Mouse (Mus musculus) MEL (cell line): Measurements from ENCODE around the gene Asb7. TPM values are rescaled to one million over a fixed set of nuclear protein-coding genes. Genes with fewer than 3 reads are reported as not detected.

Source experiments
- DNase-seq: peaks from one replicate; pipeline ENCODE4 v3.0.0; 2011; ENCODE audit warnings: low read depth, low spot score
- H3K27ac ChIP-seq: 2 replicates; pipeline ENCODE4 v1.5.1; 2012; ENCODE audit warnings: low read depth, mild to moderate bottlenecking, control low read depth, low read length, moderate library complexity; ENCODE audit not compliant: control insufficient read depth
- H3K27me3 ChIP-seq, 2 experiments: fragments of 150-350 bp in 1 of 2; sonication (generic) in 1 of 2; 2 replicates each; pipeline ENCODE4 v1.6.1; 2012; ENCODE audit warnings: low read length in 2 of 2, mild to moderate bottlenecking in 2 of 2, improper control_type of control experiment in 1 of 2, moderate library complexity in 1 of 2; ENCODE audit not compliant: insufficient read depth in 2 of 2, control insufficient read depth in 1 of 2
- H3K36me3 ChIP-seq, 2 experiments: 2 replicates each; pipeline ENCODE4 v1.6.1; 2012 to 2014; ENCODE audit warnings: low read length in 2 of 2, improper control_type of control experiment in 1 of 2, inconsistent platforms in 1 of 2, mild to moderate bottlenecking in 1 of 2; ENCODE audit not compliant: insufficient read depth in 2 of 2, control insufficient read depth in 1 of 2
- H3K4me1 ChIP-seq, 2 experiments: fragments of 150-350 bp in 1 of 2; sonication (generic) in 1 of 2; 2 replicates each; pipeline ENCODE4 v1.6.1; 2012; ENCODE audit warnings: low read length in 2 of 2, improper control_type of control experiment in 1 of 2, mild to moderate bottlenecking in 1 of 2; ENCODE audit not compliant: insufficient read depth in 2 of 2, control insufficient read depth in 1 of 2
- H3K4me3 ChIP-seq, 2 experiments: fragments of 150-350 bp in 1 of 2; sonication (generic) in 1 of 2; 2 replicates each; pipeline ENCODE4 v1.5.1; 2012; ENCODE audit warnings: low read depth in 2 of 2, low read length in 2 of 2, mild to moderate bottlenecking in 2 of 2, moderate library complexity in 2 of 2, control low read depth in 1 of 2, improper control_type of control experiment in 1 of 2; ENCODE audit not compliant: control insufficient read depth in 1 of 2, insufficient read depth in 1 of 2
- H3K79me2 ChIP-seq: 2 replicates; pipeline ENCODE4 v1.6.1; 2012; ENCODE audit warnings: mild to moderate bottlenecking, low read length, moderate library complexity; ENCODE audit not compliant: control insufficient read depth, poor library complexity, insufficient read depth
- H3K9ac ChIP-seq: 2 replicates; pipeline ENCODE4 v1.6.1; 2012; ENCODE audit warnings: low read depth, mild to moderate bottlenecking, control low read depth, low read length, moderate library complexity; ENCODE audit not compliant: control insufficient read depth, poor library complexity, severe bottlenecking
- H3K9me3 ChIP-seq: fragments of 150-350 bp; sonication (generic); replicated peaks from 2 replicates; pipeline ENCODE4 v1.6.1; 2012; ENCODE audit warnings: mild to moderate bottlenecking, low read length, improper control_type of control experiment, moderate library complexity; ENCODE audit not compliant: insufficient read depth
- BHLHE40 ChIP-seq: IDR thresholded peaks from 2 replicates; pipeline ENCODE4 v1.6.1; 2012; ENCODE audit warnings: low read depth, mild to moderate bottlenecking, inconsistent platforms, low read length, improper control_type of control experiment, borderline replicate concordance
- CHD2 ChIP-seq: IDR thresholded peaks from 2 replicates; pipeline ENCODE4 v1.6.1; 2011; ENCODE audit warnings: low read length, improper control_type of control experiment
- CTCF ChIP-seq, 3 experiments: IDR thresholded peaks in 2 of 3; conservative IDR thresholded peaks in 1 of 3; 2 replicates each; pipeline ENCODE4 v1.5.1; 2011 to 2012; ENCODE audit warnings: low read length in 3 of 3, low read depth in 2 of 3, mild to moderate bottlenecking in 2 of 3, improper control_type of control experiment in 1 of 3, inconsistent platforms in 1 of 3, mixed read lengths in 1 of 3, moderate library complexity in 1 of 3; ENCODE audit not compliant: control insufficient read depth in 1 of 3, insufficient read depth in 1 of 3, poor library complexity in 1 of 3, severe bottlenecking in 1 of 3
- E2F4 ChIP-seq: IDR thresholded peaks from 2 replicates; pipeline ENCODE4 v1.6.1; 2011; ENCODE audit warnings: low read depth, low read length, improper control_type of control experiment, borderline replicate concordance
- ELF1 ChIP-seq: IDR thresholded peaks from 2 replicates; pipeline ENCODE4 v1.6.1; 2014; ENCODE audit warnings: low read depth, mild to moderate bottlenecking, inconsistent platforms, low read length, improper control_type of control experiment, moderate library complexity
- GABPA ChIP-seq: IDR thresholded peaks from 2 replicates; pipeline ENCODE4 v1.6.1; 2012; ENCODE audit warnings: low read depth, mild to moderate bottlenecking, inconsistent platforms, low read length, improper control_type of control experiment, moderate library complexity
- GATA1 ChIP-seq: IDR thresholded peaks from 2 replicates; pipeline ENCODE4 v1.6.1; 2011; ENCODE audit warnings: low read depth, low read length, improper control_type of control experiment
- HCFC1 ChIP-seq: IDR thresholded peaks from 2 replicates; pipeline ENCODE4 v1.6.1; 2012; ENCODE audit warnings: low read depth, mild to moderate bottlenecking, inconsistent platforms, low read length, improper control_type of control experiment, moderate library complexity
- JUND ChIP-seq: IDR thresholded peaks from 2 replicates; pipeline ENCODE4 v1.6.1; 2011; ENCODE audit warnings: low read depth, mild to moderate bottlenecking, improper control_type of control experiment, low read length
- KAT2A ChIP-seq: conservative IDR thresholded peaks from 2 replicates; pipeline ENCODE4 v1.6.1; 2012; ENCODE audit warnings: low read depth, low read length, improper control_type of control experiment, inconsistent platforms
- MAFK ChIP-seq: IDR thresholded peaks from 2 replicates; pipeline ENCODE4 v1.6.1; 2011; ENCODE audit warnings: low read depth, mild to moderate bottlenecking, low read length, improper control_type of control experiment, borderline replicate concordance
- MAX ChIP-seq: IDR thresholded peaks from 2 replicates; pipeline ENCODE4 v1.6.1; 2011; ENCODE audit warnings: low read length, improper control_type of control experiment
- MAZ ChIP-seq: IDR thresholded peaks from 2 replicates; pipeline ENCODE4 v1.6.1; 2012; ENCODE audit warnings: low read depth, mild to moderate bottlenecking, inconsistent platforms, low read length, improper control_type of control experiment
- MEF2A ChIP-seq: IDR thresholded peaks from 2 replicates; pipeline ENCODE4 v1.6.1; 2014; ENCODE audit warnings: low read depth, mild to moderate bottlenecking, inconsistent platforms, low read length, improper control_type of control experiment; ENCODE audit not compliant: poor library complexity, insufficient replicate concordance, severe bottlenecking; ENCODE audit errors: extremely low read depth
- MYB ChIP-seq: IDR thresholded peaks from 2 replicates; pipeline ENCODE4 v1.6.1; 2011; ENCODE audit warnings: mild to moderate bottlenecking, low read depth, low read length, improper control_type of control experiment
- MYC ChIP-seq: IDR thresholded peaks from 2 replicates; pipeline ENCODE4 v1.6.1; 2011; ENCODE audit warnings: low read depth, mild to moderate bottlenecking, low read length, improper control_type of control experiment, moderate library complexity
- NELFE ChIP-seq: IDR thresholded peaks from 2 replicates; pipeline ENCODE4 v1.6.1; 2011; ENCODE audit warnings: low read depth, low read length, improper control_type of control experiment
- POLR2A ChIP-seq, 2 experiments: IDR thresholded peaks; 2 replicates each; pipeline ENCODE4 v1.6.1; 2011 to 2012; ENCODE audit warnings: low read length in 2 of 2, mild to moderate bottlenecking in 2 of 2, control low read depth in 1 of 2, improper control_type of control experiment in 1 of 2, low read depth in 1 of 2, moderate library complexity in 1 of 2; ENCODE audit not compliant: control insufficient read depth in 1 of 2, insufficient read depth in 1 of 2, poor library complexity in 1 of 2
- POLR2AphosphoS2 ChIP-seq: IDR thresholded peaks from 2 replicates; pipeline ENCODE4 v1.6.1; 2011; ENCODE audit warnings: low read length, improper control_type of control experiment
- POLR2AphosphoS5 ChIP-seq: IDR thresholded peaks from 2 replicates; pipeline ENCODE4 v1.6.1; 2012; ENCODE audit warnings: low read depth, borderline replicate concordance, mild to moderate bottlenecking, inconsistent platforms, low read length, moderate library complexity, mixed read lengths
- RAD21 ChIP-seq: IDR thresholded peaks from 2 replicates; pipeline ENCODE4 v1.6.1; 2011; ENCODE audit warnings: mild to moderate bottlenecking, low read depth, low read length, improper control_type of control experiment
- RCOR1 ChIP-seq: IDR thresholded peaks from 2 replicates; pipeline ENCODE4 v1.6.1; 2012; ENCODE audit warnings: low read depth, mild to moderate bottlenecking, inconsistent platforms, low read length, improper control_type of control experiment
- SIN3A ChIP-seq: IDR thresholded peaks from 2 replicates; pipeline ENCODE4 v1.6.1; 2012; ENCODE audit warnings: low read length, improper control_type of control experiment, inconsistent platforms
- SMC3 ChIP-seq: IDR thresholded peaks from 2 replicates; pipeline ENCODE4 v1.6.1; 2011; ENCODE audit warnings: low read depth, low read length, improper control_type of control experiment
- TCF12 ChIP-seq: IDR thresholded peaks from 2 replicates; pipeline ENCODE4 v1.6.1; 2014; ENCODE audit warnings: low read depth, mild to moderate bottlenecking, inconsistent platforms, low read length, improper control_type of control experiment, moderate library complexity
- UBTF ChIP-seq: IDR thresholded peaks from 2 replicates; pipeline ENCODE4 v1.6.1; 2012; ENCODE audit warnings: low read depth, mild to moderate bottlenecking, inconsistent platforms, low read length, improper control_type of control experiment, moderate library complexity, borderline replicate concordance; ENCODE audit not compliant: insufficient read depth
- ZC3H11A ChIP-seq: IDR thresholded peaks from 2 replicates; pipeline ENCODE4 v1.6.1; 2012; ENCODE audit warnings: low read depth, mild to moderate bottlenecking, inconsistent platforms, low read length, improper control_type of control experiment
- ZKSCAN1 ChIP-seq: IDR thresholded peaks from 2 replicates; pipeline ENCODE4 v1.6.1; 2012; ENCODE audit warnings: low read depth, mild to moderate bottlenecking, inconsistent platforms, low read length, improper control_type of control experiment, moderate library complexity
- ZMIZ1 ChIP-seq: IDR thresholded peaks from 2 replicates; pipeline ENCODE4 v1.6.1; 2012; ENCODE audit warnings: low read depth, mild to moderate bottlenecking, inconsistent platforms, low read length, improper control_type of control experiment, moderate library complexity
- ZNF384 ChIP-seq: IDR thresholded peaks from 2 replicates; pipeline ENCODE4 v1.6.1; 2012; ENCODE audit warnings: low read depth, mild to moderate bottlenecking, inconsistent platforms, low read length, improper control_type of control experiment
- polyA plus RNA-seq, 2 experiments: library from polyadenylated mRNA; stranded (reverse) in 1 of 2; unstranded in 1 of 2; fragments of >175 nt in 1 of 2; fragments of >200 nt in 1 of 2; gene quantifications; 2 replicates each; pipeline versions ENCODE4 v1.2.1 to v1.2.4; 2012; ENCODE audit warnings: low replicate concordance in 2 of 2, low read depth in 1 of 2; ENCODE audit not compliant: insufficient read length in 2 of 2, insufficient read depth in 1 of 2, missing spikeins in 1 of 2
- total RNA-seq: library from RNA; depleted of rRNA; stranded (reverse); fragments of 300-350 nt; gene quantifications from 2 replicates; pipeline ENCODE4 v1.2.3, GENCODE M21; 2012

Asb7 gene
- total and polyA plus RNA-seq, 3 experiments: 7.1 to 12.5 TPM; not detected in 1

DNA sequence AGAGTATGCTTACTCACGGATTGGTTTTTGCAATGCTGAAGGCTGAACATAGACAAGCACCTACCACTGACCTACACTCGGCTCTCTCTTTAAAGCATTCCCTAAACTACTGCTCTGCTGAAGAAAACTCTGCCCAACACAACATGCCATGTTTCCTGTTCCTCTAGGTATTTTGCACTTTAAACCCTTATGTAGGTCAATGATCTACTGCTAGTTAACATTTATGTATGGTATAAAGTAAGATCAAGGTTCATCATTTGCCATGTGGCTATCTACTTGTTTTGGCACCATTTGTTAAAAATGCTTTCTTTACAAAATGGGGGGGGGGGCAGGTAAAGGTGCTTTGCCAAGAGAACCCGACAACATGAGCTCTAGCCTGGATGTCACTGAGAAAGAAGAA, 25.8 kb downstream of the Asb7 start:
- peaks cover 2 to 17% of the 10 kb centered on the region in 2 experiments; a peak in 3 of 4 replicates for H3K36me3 ChIP-seq

DNA sequence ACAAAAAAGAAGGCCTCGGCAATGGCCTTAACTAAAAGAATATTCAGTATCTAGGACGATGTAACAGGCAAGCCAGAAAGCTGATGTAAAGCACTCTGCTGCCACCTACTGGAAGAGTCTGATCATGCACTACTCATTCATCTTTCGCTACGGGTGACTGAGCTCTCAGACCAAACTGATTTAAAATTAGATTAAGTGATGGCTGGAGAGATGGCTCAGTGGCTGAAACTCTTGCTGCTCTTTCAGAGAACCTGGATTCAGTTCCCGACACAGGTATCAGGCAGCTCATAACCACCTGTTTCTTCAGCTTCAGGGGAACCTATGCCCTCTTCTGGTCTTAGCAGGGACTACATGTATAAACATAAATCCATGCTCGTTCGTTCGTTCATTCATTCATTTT, 27.8 kb downstream of the Asb7 start:
- H3K79me2 ChIP-seq: no peaks in the 10 kb centered on the region
- no peaks in the 10 kb centered on the region for H3K27me3 ChIP-seq
- peaks cover 2 to 6% of the 10 kb centered on the region in 2 experiments; a peak in 3 of 4 replicates for H3K36me3 ChIP-seq
- H3K4me1 ChIP-seq: peaks cover 1 to 7% of the 10 kb centered on the region in 2 experiments
- H3K4me3 ChIP-seq: peak overlapping the region; percentile 44 to 70; a peak in 3 of 4 replicates
- H3K27ac ChIP-seq: no peak overlapping the region
- peak overlapping the region; percentile 34; the same call in 1 of the 2 replicates for H3K9ac ChIP-seq
- H3K9me3 ChIP-seq: no peaks in the 10 kb centered on the region
- DNase-seq: peak; percentile 83
- no peak for TF ChIP-seq HCFC1
- no peak for TF ChIP-seq MYB
- no peak for TF ChIP-seq POLR2A (IDR thresholded peaks at IDR 0.05; ENCODE audit: control insufficient read depth in 1 of 2, insufficient read depth in 1 of 2, low read depth in 1 of 2, low read length in 2 of 2, poor library complexity in 1 of 2)
- TF ChIP-seq MEF2A: no peak
- TF ChIP-seq POLR2AphosphoS2: no peak
- no peak for TF ChIP-seq JUND
- TF ChIP-seq NELFE: no peak
- TF ChIP-seq E2F4: no peak
- peak; percentile 84 for TF ChIP-seq RAD21
- TF ChIP-seq KAT2A: no peak
- no peak for TF ChIP-seq CHD2
- no peak for TF ChIP-seq MAX
- no peak for TF ChIP-seq MAFK
- peak; percentile 48 for TF ChIP-seq ZC3H11A
- no peak for TF ChIP-seq GABPA
- TF ChIP-seq RCOR1: no peak
- TF ChIP-seq ZMIZ1: no peak
- no peak for TF ChIP-seq UBTF
- no peak for TF ChIP-seq ZNF384
- peak; percentile 62 to 81 (median 79) for TF ChIP-seq CTCF (IDR thresholded peaks at IDR 0.05 in 2 of 3, conservative IDR thresholded peaks at IDR 0.05 in 1 of 3; ENCODE audit: control insufficient read depth in 1 of 3, insufficient read depth in 1 of 3, low read depth in 2 of 3, low read length in 3 of 3, poor library complexity in 1 of 3, severe bottlenecking in 1 of 3)
- no peak for TF ChIP-seq GATA1
- TF ChIP-seq ELF1: no peak
- peak; percentile 60 for TF ChIP-seq SMC3
- no peak for TF ChIP-seq TCF12
- no peak for TF ChIP-seq MAZ
- no peak for TF ChIP-seq SIN3A
- no peak for TF ChIP-seq POLR2AphosphoS5
- no peak for TF ChIP-seq BHLHE40
- TF ChIP-seq ZKSCAN1: no peak

More for the DNA sequence above, 25.8 kb downstream of the Asb7 start:
- no peak for DNase-seq
- TF ChIP-seq BHLHE40: no peak
- TF ChIP-seq MAX: no peak
- TF ChIP-seq CTCF (IDR thresholded peaks at IDR 0.05 in 2 of 3, conservative IDR thresholded peaks at IDR 0.05 in 1 of 3; ENCODE audit: control insufficient read depth in 1 of 3, insufficient read depth in 1 of 3, low read depth in 2 of 3, low read length in 3 of 3, poor library complexity in 1 of 3, severe bottlenecking in 1 of 3): no peak
- no peak for TF ChIP-seq RAD21
- TF ChIP-seq CHD2: no peak
- no peak for TF ChIP-seq MYC
- TF ChIP-seq SIN3A: no peak
- TF ChIP-seq GATA1: no peak
- TF ChIP-seq POLR2AphosphoS5: no peak
- no peak for TF ChIP-seq HCFC1
- TF ChIP-seq POLR2AphosphoS2: no peak
- no peak overlapping the region for H3K27ac ChIP-seq
- H3K4me1 ChIP-seq: peaks cover 6 to 10% of the 10 kb centered on the region in 2 experiments
- no peaks in the 10 kb centered on the region for H3K79me2 ChIP-seq
- no peak overlapping the region for H3K9ac ChIP-seq
- H3K9me3 ChIP-seq: no peaks in the 10 kb centered on the region
- H3K4me3 ChIP-seq: no peak overlapping the region
- no peaks in the 10 kb centered on the region for H3K27me3 ChIP-seq
